29 mouse cellular contexts compared by ENCODE assay signal in the genomic region with DNA sequence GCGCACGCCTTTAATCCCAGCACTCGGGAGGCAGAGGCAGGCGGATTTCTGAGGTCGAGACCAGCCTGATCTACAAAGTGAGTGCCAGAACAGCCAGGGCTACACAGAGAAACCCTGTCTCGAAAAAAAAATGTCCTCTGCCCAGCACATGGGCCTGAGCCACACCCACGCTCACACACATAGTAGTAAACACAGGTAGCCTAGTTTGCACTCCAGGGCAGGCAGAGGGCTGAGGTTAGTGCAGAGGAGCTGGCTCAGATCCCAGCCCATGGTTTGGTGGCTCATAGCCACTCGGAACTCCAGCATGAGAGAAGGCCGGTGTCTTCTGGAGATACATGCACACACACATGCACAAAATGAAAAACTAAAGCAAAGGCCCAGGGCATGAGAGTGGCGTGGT. TPM values are rescaled to one million over a fixed set of nuclear protein-coding genes. Genes with fewer than 3 reads are reported as not detected.
"Had no signal": no experiment of that assay in that cellular context is flagged by ENCODE, and none has a peak within 500 bp of the region (broad histone marks: within the 10 kb centered on the region; RNA-seq: fewer than 3 reads in every experiment).

No protein-coding gene starts in this region.

- H3K4me3 ChIP-seq: embryonic facial prominence, embryonic 10.5 days; embryonic facial prominence, embryonic 12.5 days; embryonic facial prominence, embryonic 13.5 days; embryonic facial prominence, embryonic 15.5 days; erythroblast, embryonic 14.5 days; forebrain, embryonic 10.5 days; forebrain, embryonic 12.5 days; forebrain, embryonic 13.5 days; forebrain, embryonic 15.5 days; gastrocnemius, adult 2 months had no signal

- ATAC-seq: forebrain, embryonic 13.5 days; forebrain, embryonic 14.5 days; forebrain, embryonic 15.5 days; forebrain, embryonic 16.5 days; forebrain, postnatal 0 days had no signal

- DNase-seq: cerebellum, adult 18-20 months; cerebellum, adult 2 months; cerebellum, adult 8-10 months; cerebellum, adult 9-10 months; cerebellum, adult 9-11 months; cerebellum, postnatal 10 days; cerebellum, postnatal 14 days; cerebellum, postnatal 25 days; cerebellum, postnatal 36 days; embryo, embryonic 11 days; forebrain, postnatal 0 days; gastrocnemius, adult 2 months; gastrocnemius, postnatal 10 days; gastrocnemius, postnatal 14 days; gastrocnemius, postnatal 25 days; gastrocnemius, postnatal 36 days; heart, adult 11 months had no signal

- H3K4me1 ChIP-seq: embryonic facial prominence, embryonic 12.5 days; embryonic facial prominence, embryonic 13.5 days; forebrain, embryonic 12.5 days; forebrain, embryonic 13.5 days; forebrain, embryonic 15.5 days had no signal

- H3K9ac ChIP-seq: embryonic facial prominence, embryonic 12.5 days; embryonic facial prominence, embryonic 13.5 days; embryonic facial prominence, embryonic 15.5 days; forebrain, embryonic 12.5 days; forebrain, embryonic 13.5 days; forebrain, embryonic 15.5 days; forebrain, postnatal 0 days had no signal

- H3K9me3 ChIP-seq: embryonic facial prominence, embryonic 10.5 days; embryonic facial prominence, embryonic 12.5 days; embryonic facial prominence, embryonic 13.5 days; embryonic facial prominence, embryonic 15.5 days; forebrain, embryonic 10.5 days; forebrain, embryonic 12.5 days; forebrain, embryonic 13.5 days; forebrain, embryonic 15.5 days had no signal

- H3K4me2 ChIP-seq: embryonic facial prominence, embryonic 12.5 days; embryonic facial prominence, embryonic 13.5 days; embryonic facial prominence, embryonic 15.5 days; forebrain, embryonic 12.5 days; forebrain, embryonic 13.5 days; forebrain, embryonic 15.5 days had no signal

- H3K27me3 ChIP-seq: embryonic facial prominence, embryonic 12.5 days; embryonic facial prominence, embryonic 13.5 days; embryonic facial prominence, embryonic 15.5 days; forebrain, embryonic 12.5 days; forebrain, embryonic 13.5 days; forebrain, embryonic 15.5 days had no signal

- H3K27ac ChIP-seq: embryonic facial prominence, embryonic 10.5 days; embryonic facial prominence, embryonic 12.5 days; embryonic facial prominence, embryonic 13.5 days; embryonic facial prominence, embryonic 15.5 days; forebrain, embryonic 10.5 days; forebrain, embryonic 12.5 days; forebrain, embryonic 13.5 days; forebrain, embryonic 15.5 days; gastrocnemius, adult 2 months had no signal

RNA-seq across cellular contexts. Expression of gene Gm49322, which starts 41.1 kb away (rescaled TPM):
- total RNA-seq: granulocyte monocyte progenitor cell, adult 5-6 weeks had no signal
